Comparison of ENCODE assay signal across 8 mouse cellular contexts in genomic region chr15:86058931-86059834, GRCm38 (mm10). TPM values are rescaled to one million over a fixed set of nuclear protein-coding genes. Genes with fewer than 3 reads are reported as not detected.
DNase-seq lines count a peak whose midpoint lies in the region; ATAC-seq and TF ChIP-seq lines count a peak whose summit lies in the region.

No protein-coding gene starts in this region.

- peaks cover 34% of the 10 kb centered on the region for H3K4me1 ChIP-seq in intestine, embryonic 16.5 days (ENCODE audit: control insufficient read depth, insufficient read depth, low read length)
- peaks cover 45% of the 10 kb centered on the region for H3K4me1 ChIP-seq in midbrain, embryonic 12.5 days

- ATAC-seq in erythroid progenitor cell, adult 5-6 weeks (replicated peaks; ENCODE audit: low FRiP score, poor library complexity, severe bottlenecking): peak; percentile 32
- ATAC-seq in intestine, embryonic 16.5 days: peak; percentile 43
- ATAC-seq in midbrain, embryonic 12.5 days (ENCODE audit: low FRiP score, low read depth): peak; percentile 80

- H3K9ac ChIP-seq in intestine, embryonic 16.5 days (ENCODE audit: low read depth, low read length): peak overlapping the region; percentile 88
- peak overlapping the region; percentile 93 for H3K9ac ChIP-seq in midbrain, embryonic 12.5 days (replicated peaks)

- peak overlapping the region; percentile 96 for H3K4me3 ChIP-seq in left cerebral cortex, adult 2 months
- H3K4me3 ChIP-seq in intestine, embryonic 16.5 days (ENCODE audit: low read length): peak overlapping the region; percentile 81
- H3K4me3 ChIP-seq in midbrain, embryonic 12.5 days: peak overlapping the region; percentile 89

- TF ChIP-seq CTCF in left cerebral cortex, adult 2 months (IDR thresholded peaks at IDR 0.05): no peak

- H3K4me2 ChIP-seq in intestine, embryonic 16.5 days (ENCODE audit: low read depth, low read length): peak overlapping the region; percentile 96
- H3K4me2 ChIP-seq in midbrain, embryonic 12.5 days (replicated peaks): peak overlapping the region; percentile 83

- no peaks in the 10 kb centered on the region for H3K27me3 ChIP-seq in intestine, embryonic 16.5 days (replicated peaks; ENCODE audit: control insufficient read depth, insufficient read depth, low read length)
- peaks cover 18% of the 10 kb centered on the region for H3K27me3 ChIP-seq in midbrain, embryonic 12.5 days

- 3% methylated on average over 45 of the region's 49 CpGs for WGBS in intestine, embryonic 16.5 days
- 3% methylated on average over 49 of the region's 49 CpGs for WGBS in midbrain, embryonic 12.5 days

- H3K9me3 ChIP-seq in intestine, embryonic 16.5 days (ENCODE audit: control insufficient read depth, low read length): no peaks in the 10 kb centered on the region
- no peaks in the 10 kb centered on the region for H3K9me3 ChIP-seq in midbrain, embryonic 12.5 days

- DNase-seq in left cerebral cortex, adult 2 months (ENCODE audit: extremely low spot score in 1 of 2, low spot score in 2 of 2): no peak
- DNase-seq in left cerebral cortex, adult 18-20 months (ENCODE audit: low spot score in 2 of 2): no peak
- DNase-seq in adipocyte (ENCODE audit: low spot score): peak; percentile 31
- no peak for DNase-seq in urinary bladder, postnatal 10 days (ENCODE audit: low spot score)
- no peak for DNase-seq in right cerebral cortex, postnatal 14 days

- H3K27ac ChIP-seq in left cerebral cortex, adult 2 months: peak overlapping the region; percentile 97
- H3K27ac ChIP-seq in intestine, embryonic 16.5 days (ENCODE audit: low read length): peak overlapping the region; percentile 62; the same call in 1 of the 2 replicates
- peak overlapping the region; percentile 81 for H3K27ac ChIP-seq in midbrain, embryonic 12.5 days (replicated peaks)

- intact Hi-C loops in left cerebral cortex, adult 2 months (cut with DNase I): loop anchor here (1.0 to 10.0 kb wide), 3 partner anchors 24 to 156 kb away; partner anchors contain the start of gene Tbc1d22a

- no peaks in the 10 kb centered on the region; the same call in 1 of the 2 replicates for H3K36me3 ChIP-seq in intestine, embryonic 16.5 days (ENCODE audit: control insufficient read depth, insufficient read depth, low read length)
- no peaks in the 10 kb centered on the region for H3K36me3 ChIP-seq in midbrain, embryonic 12.5 days

RNA-seq across cellular contexts. Expression of gene Gramd4, which starts 1.7 kb away (rescaled TPM):
- 10 to 100 TPM; 46.2 to 51.7 TPM for total RNA-seq in left cerebral cortex, adult 2 months (2021)
- total RNA-seq in left cerebral cortex, adult 18-20 months (2021): 10 to 100 TPM; 44.2 to 49.4 TPM
- total RNA-seq in erythroid progenitor cell, adult 5-6 weeks (2015; ENCODE audit: low replicate concordance): 10.8 and 16.8 TPM in 2 replicates
- 18.9 and 37.5 TPM in 2 replicates for total RNA-seq in erythroid progenitor cell, adult 5-6 weeks (2017; ENCODE audit: low replicate concordance)
- 9.1 and 9.5 TPM in 2 replicates for polyA plus RNA-seq in intestine, embryonic 16.5 days (2015; fragmentation: Nextera tagmentation; extraction: Ambion mirVana)
- 29.1 and 31.3 TPM in 2 replicates for polyA plus RNA-seq in midbrain, embryonic 12.5 days (2016; fragmentation: Nextera tagmentation; extraction: Ambion mirVana)

RNA-seq across cellular contexts. Expression of gene Celsr1, which starts 25.6 kb away (rescaled TPM):
- total RNA-seq in left cerebral cortex, adult 2 months (2021): 1 to 10 TPM; 3.7 to 4.6 TPM
- 1 to 10 TPM; 4.3 to 5.3 TPM for total RNA-seq in left cerebral cortex, adult 18-20 months (2021)
- 1.1 and 1.3 TPM in 2 replicates for total RNA-seq in erythroid progenitor cell, adult 5-6 weeks (2015; ENCODE audit: low replicate concordance)
- total RNA-seq in erythroid progenitor cell, adult 5-6 weeks (2017; ENCODE audit: low replicate concordance): 0.30 and 0.39 TPM in 2 replicates
- 0.51 and 0.70 TPM in 2 replicates for polyA plus RNA-seq in intestine, embryonic 16.5 days (2015; fragmentation: Nextera tagmentation; extraction: Ambion mirVana)
- polyA plus RNA-seq in midbrain, embryonic 12.5 days (2016; fragmentation: Nextera tagmentation; extraction: Ambion mirVana): 3.4 and 4.1 TPM in 2 replicates
